Mouse (Mus musculus) thymus, postnatal 10 days (tissue): ENCODE measurements around the gene Hist1h2ba.

ENCODE experiments used
- DNase-seq, 2 experiments: peaks; one replicate each; pipeline ENCODE4 v3.0.0; 2021; ENCODE audit warnings: low spot score in 2 of 2

Gene Hist1h2ba

DNA sequence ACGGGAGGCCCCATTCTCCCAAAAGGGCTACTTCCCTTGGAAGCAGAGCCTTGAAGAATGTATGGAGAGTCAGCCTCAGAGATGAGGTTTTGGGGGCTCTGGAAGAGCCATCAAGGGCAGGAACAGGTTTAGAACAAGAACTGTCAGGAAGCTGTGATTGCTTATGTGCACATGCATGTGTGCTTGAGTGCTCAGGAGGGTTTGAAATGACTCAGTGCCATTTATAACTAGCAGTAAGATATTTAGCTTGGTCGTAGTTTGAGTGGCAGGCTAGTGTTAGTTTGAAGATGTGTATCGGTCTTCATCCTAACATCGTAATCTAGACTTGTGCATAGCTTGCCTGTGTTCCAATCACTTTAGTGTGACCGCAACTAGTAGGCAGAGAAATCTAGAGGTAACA, 27.1 kb downstream of the Hist1h2ba start:
- no peak for DNase-seq

DNA sequence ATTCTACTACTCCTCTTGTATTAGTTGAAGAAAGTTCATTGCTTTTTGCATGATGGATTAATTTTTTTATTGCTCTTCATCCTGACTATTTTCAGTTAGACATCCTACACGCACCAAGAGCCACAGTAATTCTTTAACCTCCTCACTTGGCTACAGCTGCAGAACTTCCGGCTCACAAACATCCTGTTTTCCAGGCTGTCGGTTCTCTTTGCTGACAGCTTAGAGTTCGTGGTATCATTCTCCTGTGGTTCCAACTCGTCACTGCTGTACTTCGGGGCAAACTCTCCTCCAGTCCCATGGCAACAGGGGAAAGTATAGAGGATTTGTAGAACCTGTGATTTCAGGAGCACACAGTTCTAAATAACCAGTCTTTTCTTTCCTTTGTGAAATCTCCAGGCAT, 35.7 kb downstream of the Hist1h2ba start:
- DNase-seq = peak; percentile 9 to 18

DNA sequence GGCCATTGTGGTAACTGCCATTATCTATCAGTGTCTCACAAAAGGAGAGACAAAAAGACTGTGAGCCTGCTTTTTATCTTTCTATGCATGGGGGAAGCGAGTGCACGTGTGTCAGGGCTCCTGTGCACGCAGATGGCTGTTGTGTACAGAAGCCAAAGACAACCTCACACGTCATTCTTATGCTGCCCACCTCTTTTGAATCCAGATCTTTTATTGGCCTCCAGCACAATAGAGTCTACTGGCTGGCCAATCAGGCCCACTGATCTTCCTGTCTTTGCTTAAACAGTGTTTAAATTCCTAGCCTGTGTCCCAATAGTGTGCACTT, 40.7 kb downstream of the Hist1h2ba start:
- DNase-seq = no peak

GRCm38 (mm10) chr13:23892592-23893268, 41.2 kb downstream of the Hist1h2ba start:
- no peak for DNase-seq

- no peak for DNase-seq
Observed at GRCm38 (mm10) chr13:23889011-23889605, 44.8 kb downstream of the Hist1h2ba start.

DNA sequence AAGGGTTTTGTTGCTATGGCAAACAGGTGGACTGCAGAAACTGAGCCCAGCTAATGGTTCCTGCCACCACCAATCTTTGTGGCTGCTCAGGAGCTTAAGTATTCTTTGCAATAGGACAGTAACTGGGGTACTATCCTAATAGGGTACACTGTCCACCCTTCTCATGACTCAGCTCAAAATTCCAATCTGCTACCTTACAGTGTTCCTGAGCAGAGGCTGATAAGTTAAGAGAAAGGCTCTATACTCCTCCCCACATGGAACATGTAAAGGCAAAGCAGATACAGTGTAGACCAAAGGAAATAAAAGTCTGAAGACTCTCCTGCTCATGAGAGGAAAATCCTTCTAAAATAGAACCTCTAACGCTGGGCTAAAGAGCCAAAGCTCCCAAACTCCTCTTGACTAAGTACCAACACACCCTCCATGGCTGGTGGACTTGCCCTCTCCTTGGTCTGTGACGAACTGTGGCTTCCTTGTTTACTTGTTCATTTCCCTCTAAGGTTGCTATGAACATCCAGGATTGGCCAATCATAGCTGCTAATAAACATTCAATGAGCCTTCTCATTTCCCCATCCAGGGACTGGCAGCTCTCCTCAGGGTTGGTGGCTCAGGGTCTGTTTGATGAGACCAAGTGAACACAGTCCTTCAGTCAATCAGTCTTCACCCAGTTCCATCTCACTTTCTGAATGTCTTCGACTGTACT, 46.8 kb downstream of the Hist1h2ba start:
- DNase-seq = no peak

- peak; percentile 6 to 21 for DNase-seq
Observed at GRCm38 (mm10) chr13:23885540-23885939, 48.4 kb downstream of the Hist1h2ba start.
